18 mouse cellular contexts compared by ENCODE assay signal in the genomic region with DNA sequence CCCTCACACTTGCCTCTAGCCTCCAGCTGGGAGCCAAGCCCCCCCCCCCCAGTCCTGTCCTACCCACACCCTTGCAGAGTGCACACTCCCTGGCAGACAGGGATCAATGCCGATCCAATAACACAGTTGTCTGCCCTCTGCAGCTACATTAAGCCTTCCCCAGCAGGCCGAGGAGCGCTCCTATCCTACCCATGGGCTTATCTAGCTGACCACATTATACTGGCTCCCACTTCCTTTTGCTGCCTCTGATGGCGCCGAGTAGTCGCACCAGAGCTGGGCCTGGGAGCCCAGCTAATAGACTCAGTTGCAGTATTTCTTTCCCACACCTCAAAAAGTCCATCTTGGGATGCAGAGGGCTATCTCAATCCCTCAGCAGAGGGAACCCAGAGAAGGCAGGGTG. TPM values are rescaled to one million over a fixed set of nuclear protein-coding genes. Genes with fewer than 3 reads are reported as not detected.
DNase-seq lines count a peak whose midpoint lies in the region; ATAC-seq and TF ChIP-seq lines count a peak whose summit lies in the region.
"Had no signal": no experiment of that assay in that cellular context is flagged by ENCODE, and none has a peak within 500 bp of the region (broad histone marks: within the 10 kb centered on the region; RNA-seq: fewer than 3 reads in every experiment).

No protein-coding gene starts in this region.

- H3K27me3 ChIP-seq in hindbrain, embryonic 10.5 days (ENCODE audit: insufficient read depth, poor library complexity, severe bottlenecking), result peaks cover 86% of the 10 kb centered on the region
- H3K27me3 ChIP-seq in midbrain, embryonic 10.5 days (ENCODE audit: low read depth, poor library complexity, severe bottlenecking), result peaks cover 70% of the 10 kb centered on the region
- H3K27me3 ChIP-seq in neural tube, embryonic 14.5 days (ENCODE audit: control insufficient read depth, insufficient read depth, low read length), result no peaks in the 10 kb centered on the region
- H3K27me3 ChIP-seq in thymus, adult 2 months (ENCODE audit: control insufficient read depth, insufficient read depth, low read length), result peaks cover 15% of the 10 kb centered on the region; the same call in 1 of the 2 replicates

- H3K4me3 ChIP-seq in hindbrain, embryonic 10.5 days, result peak overlapping the region; percentile 70
- peak overlapping the region; percentile 72; the same call in 1 of the 2 replicates for H3K4me3 ChIP-seq in midbrain, embryonic 10.5 days
- peak overlapping the region; percentile 90 for H3K4me3 ChIP-seq in neural tube, embryonic 14.5 days (ENCODE audit: low read depth, low read length)
- no peak overlapping the region for H3K4me3 ChIP-seq in thymus, adult 2 months (ENCODE audit: control insufficient read depth, insufficient read depth, low read length)
- H3K4me3 ChIP-seq: embryonic facial prominence, embryonic 15.5 days; heart, embryonic 12.5 days; layer of hippocampus, adult 2 months; lung, embryonic 15.5 days had no signal

- 0 out of 2 replicates have a peak overlapping the region, but pooled peaks have one; percentile 93 for H3K27ac ChIP-seq in hindbrain, embryonic 10.5 days
- H3K27ac ChIP-seq in midbrain, embryonic 10.5 days (replicated peaks), result no peak overlapping the region; the same call in 1 of the 2 replicates
- no peak overlapping the region for H3K27ac ChIP-seq in neural tube, embryonic 14.5 days (ENCODE audit: low read depth, low read length)
- no peak overlapping the region for H3K27ac ChIP-seq in thymus, adult 2 months (ENCODE audit: control insufficient read depth, insufficient read depth, low read length)
- H3K27ac ChIP-seq: embryonic facial prominence, embryonic 15.5 days; lung, embryonic 15.5 days had no signal

- peaks cover 28% of the 10 kb centered on the region; the same call in 1 of the 2 replicates for H3K36me3 ChIP-seq in hindbrain, embryonic 10.5 days
- H3K36me3 ChIP-seq in midbrain, embryonic 10.5 days, result no peaks in the 10 kb centered on the region
- peaks cover 11% of the 10 kb centered on the region for H3K36me3 ChIP-seq in neural tube, embryonic 14.5 days (ENCODE audit: control insufficient read depth, insufficient read depth, low read length)
- H3K36me3 ChIP-seq in thymus, adult 2 months (ENCODE audit: control insufficient read depth, insufficient read depth, low read length), result no peaks in the 10 kb centered on the region
- H3K36me3 ChIP-seq: embryonic facial prominence, embryonic 15.5 days; heart, embryonic 12.5 days; lung, embryonic 15.5 days had no signal

- no peaks in the 10 kb centered on the region for H3K9me3 ChIP-seq in hindbrain, embryonic 10.5 days
- no peaks in the 10 kb centered on the region for H3K9me3 ChIP-seq in midbrain, embryonic 10.5 days (replicated peaks)
- H3K9me3 ChIP-seq in neural tube, embryonic 14.5 days (ENCODE audit: control insufficient read depth, low read length), result no peaks in the 10 kb centered on the region
- H3K9me3 ChIP-seq: embryonic facial prominence, embryonic 15.5 days; heart, embryonic 12.5 days; lung, embryonic 15.5 days had no signal

- peaks cover 74% of the 10 kb centered on the region for H3K4me1 ChIP-seq in hindbrain, embryonic 10.5 days (replicated peaks)
- peaks cover 61% of the 10 kb centered on the region for H3K4me1 ChIP-seq in midbrain, embryonic 10.5 days
- H3K4me1 ChIP-seq in neural tube, embryonic 14.5 days (ENCODE audit: control insufficient read depth, insufficient read depth, low read length), result peaks cover 37% of the 10 kb centered on the region
- H3K4me1 ChIP-seq in thymus, adult 2 months (replicated peaks; ENCODE audit: control insufficient read depth, insufficient read depth, low read length), result peaks cover 4% of the 10 kb centered on the region; the same call in 1 of the 2 replicates

- peak; percentile 4 for DNase-seq in cerebellum, adult 11-12 months
- DNase-seq in cerebellum, postnatal 36 days, result no peak
- DNase-seq in hindbrain, embryonic 10.5 days (ENCODE audit: low spot score), result no peak
- no peak for DNase-seq in midbrain, embryonic 10.5 days (ENCODE audit: low spot score)
- no peak for DNase-seq in thymus, adult 2 months
- no peak for DNase-seq in right cerebral cortex, postnatal 4 days
- DNase-seq in left cerebral cortex, postnatal 4 days, result no peak
- DNase-seq: gastrocnemius, postnatal 25 days; kidney, adult 9 months; right cerebral cortex, postnatal 14 days; thymus, adult 18-20 months had no signal

- ATAC-seq in neural tube, embryonic 14.5 days (ENCODE audit: low read depth), result no peak

- WGBS in hindbrain, embryonic 10.5 days, result 83% methylated on average over 6 of the region's 6 CpGs
- WGBS in midbrain, embryonic 10.5 days, result 74% methylated on average over 6 of the region's 6 CpGs
- 72% methylated on average over 6 of the region's 6 CpGs for WGBS in neural tube, embryonic 14.5 days
- 44% methylated on average over 6 of the region's 6 CpGs for WGBS in thymus, adult 2 months

- TF ChIP-seq POLR2A in thymus, adult 2 months (IDR thresholded peaks at IDR 0.05; ENCODE audit: control insufficient read depth, extremely low read depth, insufficient read depth, low read length, poor library complexity), result no peak

- intact Hi-C loops in left cerebral cortex, postnatal 4 days (cut with DNase I), result no loop called here

- no peak for TF ChIP-seq CTCF in thymus, adult 2 months (IDR thresholded peaks at IDR 0.05; ENCODE audit: borderline replicate concordance, control insufficient read depth, extremely low read depth, insufficient read depth, low read length, poor library complexity)

- peak overlapping the region; percentile 95 for H3K4me2 ChIP-seq in neural tube, embryonic 14.5 days (ENCODE audit: low read depth, low read length)
- H3K4me2 ChIP-seq: embryonic facial prominence, embryonic 15.5 days; heart, embryonic 12.5 days; liver, embryonic 11.5 days; lung, embryonic 15.5 days had no signal

- H3K9ac ChIP-seq in neural tube, embryonic 14.5 days (replicated peaks; ENCODE audit: low read depth, low read length), result 0 out of 2 replicates have a peak overlapping the region, but pooled peaks have one; percentile 9
- H3K9ac ChIP-seq: embryonic facial prominence, embryonic 15.5 days; heart, embryonic 12.5 days; lung, embryonic 15.5 days had no signal

RNA-seq across cellular contexts. Expression of a gene that starts 4.1 kb away (rescaled TPM):
- 5.5 and 19.0 TPM in 2 replicates for polyA plus RNA-seq in hindbrain, embryonic 10.5 days (2016; fragmentation: Nextera tagmentation; extraction: Ambion mirVana)
- polyA plus RNA-seq in midbrain, embryonic 10.5 days (2016; fragmentation: Nextera tagmentation; extraction: Ambion mirVana), result 2.2 and 4.7 TPM in 2 replicates
- polyA plus RNA-seq in neural tube, embryonic 14.5 days (2014; fragmentation: Nextera tagmentation; extraction: Ambion mirVana), result 15.7 and 17.9 TPM in 2 replicates
- polyA plus RNA-seq in thymus, adult 2 months (2012; rRNA removed), result 0.16 and 0.27 TPM in 2 replicates
- total RNA-seq in left cerebral cortex, postnatal 4 days (2021), result 10 to 100 TPM; 20.0 to 25.2 TPM
- total RNA-seq: gastrocnemius, postnatal 25 days; hematopoietic stem cell, adult 5-6 weeks had no signal
- polyA plus RNA-seq: liver, embryonic 11.5 days; lung, embryonic 15.5 days had no signal

RNA-seq across cellular contexts. Expression of a gene that starts 19.9 kb away (rescaled TPM):
- polyA plus RNA-seq in hindbrain, embryonic 10.5 days (2016; fragmentation: Nextera tagmentation; extraction: Ambion mirVana), result 15.6 and 18.7 TPM in 2 replicates
- polyA plus RNA-seq in midbrain, embryonic 10.5 days (2016; fragmentation: Nextera tagmentation; extraction: Ambion mirVana), result 14.8 and 18.5 TPM in 2 replicates
- polyA plus RNA-seq in neural tube, embryonic 14.5 days (2014; fragmentation: Nextera tagmentation; extraction: Ambion mirVana), result 22.5 and 23.4 TPM in 2 replicates
- polyA plus RNA-seq in thymus, adult 2 months (2012; rRNA removed), result 46.8 and 50.3 TPM in 2 replicates
- total RNA-seq in left cerebral cortex, postnatal 4 days (2021), result 10 to 100 TPM; 17.7 to 18.8 TPM

RNA-seq across cellular contexts. Expression of a gene that starts 57.9 kb away (rescaled TPM):
- polyA plus RNA-seq in hindbrain, embryonic 10.5 days (2016; fragmentation: Nextera tagmentation; extraction: Ambion mirVana), result 5.2 and 7.6 TPM in 2 replicates
- 1.9 and 3.0 TPM in 2 replicates for polyA plus RNA-seq in midbrain, embryonic 10.5 days (2016; fragmentation: Nextera tagmentation; extraction: Ambion mirVana)
- 1.3 and 3.3 TPM in 2 replicates for polyA plus RNA-seq in neural tube, embryonic 14.5 days (2014; fragmentation: Nextera tagmentation; extraction: Ambion mirVana)
- 3.4 and 5.0 TPM in 2 replicates for polyA plus RNA-seq in thymus, adult 2 months (2012; rRNA removed)
- 1 to 10 TPM in 1 of 2 experiments, under 1 TPM in 1; 0.54 to 1.1 TPM for total RNA-seq in left cerebral cortex, postnatal 4 days (2021)
